Mouse (Mus musculus): Measurements from ENCODE around the gene Dusp2. TPM values are rescaled to one million over a fixed set of nuclear protein-coding genes. Genes with fewer than 3 reads are reported as not detected.
A peak's percentile ranks its signal among the peaks of the same experiment; 100 is the strongest.

Dusp2 gene
- polyA plus RNA-seq, 1 experiment from 2014 or later, result 7.7 TPM

- Histone ChIP-seq H3K27me3 (replicated peaks; ENCODE audit: control insufficient read depth, insufficient read depth, low read length) (peaks cover 11% of the 10 kb centered on the region), H3K27ac (ENCODE audit: low read length) (no peak overlapping the region), H3K4me1 (replicated peaks; ENCODE audit: control insufficient read depth, insufficient read depth, low read length) (no peaks in the 10 kb centered on the region), H3K36me3 (ENCODE audit: control insufficient read depth, insufficient read depth) (no peaks in the 10 kb centered on the region), H3K9ac (replicated peaks; ENCODE audit: low read depth, low read length) (no peak overlapping the region), H3K9me3 (ENCODE audit: control insufficient read depth, low read length) (no peaks in the 10 kb centered on the region), H3K4me2 (ENCODE audit: low read length) (no peak overlapping the region), H3K4me3 (replicated peaks; ENCODE audit: low read length) (no peak overlapping the region)
- 52% methylated on average over 9 of the region's 9 CpGs for WGBS
- no peak for ATAC-seq
Measured at GRCm38 (mm10) chr2:127370561-127371483, 34.9 kb downstream of the Dusp2 start.

GRCm38 (mm10) chr2:127371484-127371861, 35.5 kb downstream of the Dusp2 start:
- H3K27me3 ChIP-seq (replicated peaks; ENCODE audit: control insufficient read depth, insufficient read depth, low read length), result peaks cover 5% of the 10 kb centered on the region
- H3K4me2 ChIP-seq (ENCODE audit: low read length), result no peak overlapping the region
- no CpG with 5 or more reads among the region's 1 CpGs for WGBS
- no peak overlapping the region for H3K9ac ChIP-seq (replicated peaks; ENCODE audit: low read depth, low read length)
- H3K4me3 ChIP-seq (replicated peaks; ENCODE audit: low read length), result no peak overlapping the region
- H3K36me3 ChIP-seq (ENCODE audit: control insufficient read depth, insufficient read depth), result no peaks in the 10 kb centered on the region
- H3K27ac ChIP-seq (ENCODE audit: low read length), result no peak overlapping the region
- no peaks in the 10 kb centered on the region for H3K9me3 ChIP-seq (ENCODE audit: control insufficient read depth, low read length)
- ATAC-seq, result no peak
- no peaks in the 10 kb centered on the region for H3K4me1 ChIP-seq (replicated peaks; ENCODE audit: control insufficient read depth, insufficient read depth, low read length)

- no peak for ATAC-seq
- H3K27me3 ChIP-seq (replicated peaks; ENCODE audit: control insufficient read depth, insufficient read depth, low read length), result peaks cover 2% of the 10 kb centered on the region
- H3K4me2 ChIP-seq (ENCODE audit: low read length), result no peak overlapping the region
- no peaks in the 10 kb centered on the region for H3K36me3 ChIP-seq (ENCODE audit: control insufficient read depth, insufficient read depth)
- no peak overlapping the region for H3K27ac ChIP-seq (ENCODE audit: low read length)
- no peaks in the 10 kb centered on the region for H3K4me1 ChIP-seq (replicated peaks; ENCODE audit: control insufficient read depth, insufficient read depth, low read length)
- H3K9ac ChIP-seq (replicated peaks; ENCODE audit: low read depth, low read length), result no peak overlapping the region
- 85% methylated on average over 2 of the region's 2 CpGs for WGBS
- no peaks in the 10 kb centered on the region for H3K9me3 ChIP-seq (ENCODE audit: control insufficient read depth, low read length)
- H3K4me3 ChIP-seq (replicated peaks; ENCODE audit: low read length), result no peak overlapping the region
Measured at GRCm38 (mm10) chr2:127372082-127372481, 36.1 kb downstream of the Dusp2 start.

GRCm38 (mm10) chr2:127374131-127374530, 38.2 kb downstream of the Dusp2 start:
- Histone ChIP-seq H3K27me3 (replicated peaks; ENCODE audit: control insufficient read depth, insufficient read depth, low read length) (no peaks in the 10 kb centered on the region), H3K4me1 (replicated peaks; ENCODE audit: control insufficient read depth, insufficient read depth, low read length) (peaks cover 7% of the 10 kb centered on the region), H3K9me3 (ENCODE audit: control insufficient read depth, low read length) (no peaks in the 10 kb centered on the region), H3K4me3 (replicated peaks; ENCODE audit: low read length) (no peak overlapping the region), H3K4me2 (ENCODE audit: low read length) (no peak overlapping the region), H3K36me3 (ENCODE audit: control insufficient read depth, insufficient read depth) (no peaks in the 10 kb centered on the region), H3K9ac (replicated peaks; ENCODE audit: low read depth, low read length) (no peak overlapping the region), H3K27ac (ENCODE audit: low read length) (no peak overlapping the region)
- no peak for ATAC-seq
- 89% methylated on average over 3 of the region's 3 CpGs for WGBS

- no peak for ATAC-seq
Measured at GRCm38 (mm10) chr2:127375087-127375486, 39.1 kb downstream of the Dusp2 start.

GRCm38 (mm10) chr2:127375759-127376341, 39.9 kb downstream of the Dusp2 start:
- H3K9me3 ChIP-seq (ENCODE audit: control insufficient read depth, low read length), result no peaks in the 10 kb centered on the region
- 40% methylated on average over 7 of the region's 7 CpGs for WGBS
- H3K36me3 ChIP-seq (ENCODE audit: control insufficient read depth, insufficient read depth), result no peaks in the 10 kb centered on the region
- peaks cover 7% of the 10 kb centered on the region for H3K4me1 ChIP-seq (replicated peaks; ENCODE audit: control insufficient read depth, insufficient read depth, low read length)
- H3K27ac ChIP-seq (ENCODE audit: low read length), result no peak overlapping the region
- H3K27me3 ChIP-seq (replicated peaks; ENCODE audit: control insufficient read depth, insufficient read depth, low read length), result no peaks in the 10 kb centered on the region
- no peak overlapping the region for H3K4me2 ChIP-seq (ENCODE audit: low read length)
- no peak overlapping the region for H3K9ac ChIP-seq (replicated peaks; ENCODE audit: low read depth, low read length)
- H3K4me3 ChIP-seq (replicated peaks; ENCODE audit: low read length), result no peak overlapping the region
- no peak for ATAC-seq

More at GRCm38 (mm10) chr2:127375087-127375486, 39.1 kb downstream of the Dusp2 start:
- peaks cover 7% of the 10 kb centered on the region for H3K4me1 ChIP-seq (replicated peaks; ENCODE audit: control insufficient read depth, insufficient read depth, low read length)
- no peaks in the 10 kb centered on the region for H3K9me3 ChIP-seq (ENCODE audit: control insufficient read depth, low read length)
- 78% methylated on average over 3 of the region's 3 CpGs for WGBS
- H3K9ac ChIP-seq (replicated peaks; ENCODE audit: low read depth, low read length), result no peak overlapping the region
- H3K27me3 ChIP-seq (replicated peaks; ENCODE audit: control insufficient read depth, insufficient read depth, low read length), result no peaks in the 10 kb centered on the region
- no peak overlapping the region for H3K4me3 ChIP-seq (replicated peaks; ENCODE audit: low read length)
- H3K36me3 ChIP-seq (ENCODE audit: control insufficient read depth, insufficient read depth), result no peaks in the 10 kb centered on the region
- H3K27ac ChIP-seq (ENCODE audit: low read length), result no peak overlapping the region
- H3K4me2 ChIP-seq (ENCODE audit: low read length), result no peak overlapping the region

GRCm38 (mm10) chr2:127376423-127377051, 40.6 kb downstream of the Dusp2 start:
- Histone ChIP-seq H3K4me3 (replicated peaks; ENCODE audit: low read length) (no peak overlapping the region), H3K27ac (ENCODE audit: low read length) (no peak overlapping the region), H3K9me3 (ENCODE audit: control insufficient read depth, low read length) (no peaks in the 10 kb centered on the region), H3K27me3 (replicated peaks; ENCODE audit: control insufficient read depth, insufficient read depth, low read length) (no peaks in the 10 kb centered on the region), H3K36me3 (ENCODE audit: control insufficient read depth, insufficient read depth) (no peaks in the 10 kb centered on the region), H3K4me2 (ENCODE audit: low read length) (no peak overlapping the region), H3K4me1 (replicated peaks; ENCODE audit: control insufficient read depth, insufficient read depth, low read length) (peaks cover 7% of the 10 kb centered on the region), H3K9ac (replicated peaks; ENCODE audit: low read depth, low read length) (no peak overlapping the region)
- WGBS, result 81% methylated on average over 6 of the region's 6 CpGs
- no peak for ATAC-seq

- peak; percentile 73 for ATAC-seq
- H3K27me3 ChIP-seq (replicated peaks; ENCODE audit: control insufficient read depth, insufficient read depth, low read length), result no peaks in the 10 kb centered on the region
- H3K4me1 ChIP-seq (replicated peaks; ENCODE audit: control insufficient read depth, insufficient read depth, low read length), result peaks cover 7% of the 10 kb centered on the region
- H3K9me3 ChIP-seq (ENCODE audit: control insufficient read depth, low read length), result no peaks in the 10 kb centered on the region
- no peak overlapping the region for H3K4me2 ChIP-seq (ENCODE audit: low read length)
- no peaks in the 10 kb centered on the region for H3K36me3 ChIP-seq (ENCODE audit: control insufficient read depth, insufficient read depth)
- no peak overlapping the region for H3K4me3 ChIP-seq (replicated peaks; ENCODE audit: low read length)
- WGBS, result 66% methylated on average over 7 of the region's 7 CpGs
- no peak overlapping the region for H3K27ac ChIP-seq (ENCODE audit: low read length)
- H3K9ac ChIP-seq (replicated peaks; ENCODE audit: low read depth, low read length), result no peak overlapping the region
Measured at GRCm38 (mm10) chr2:127377942-127378610, 42.1 kb downstream of the Dusp2 start.

GRCm38 (mm10) chr2:127378611-127378990, 42.6 kb downstream of the Dusp2 start:
- Histone ChIP-seq H3K4me2 (ENCODE audit: low read length) (no peak overlapping the region), H3K4me1 (replicated peaks; ENCODE audit: control insufficient read depth, insufficient read depth, low read length) (peaks cover 7% of the 10 kb centered on the region), H3K27me3 (replicated peaks; ENCODE audit: control insufficient read depth, insufficient read depth, low read length) (no peaks in the 10 kb centered on the region), H3K36me3 (ENCODE audit: control insufficient read depth, insufficient read depth) (no peaks in the 10 kb centered on the region), H3K9ac (replicated peaks; ENCODE audit: low read depth, low read length) (no peak overlapping the region), H3K4me3 (replicated peaks; ENCODE audit: low read length) (no peak overlapping the region), H3K27ac (ENCODE audit: low read length) (no peak overlapping the region), H3K9me3 (ENCODE audit: control insufficient read depth, low read length) (no peaks in the 10 kb centered on the region)
- WGBS, result 76% methylated on average over 7 of the region's 7 CpGs
- no peak for ATAC-seq
